Comparison of ENCODE assay signal across 8 mouse cellular contexts in the genomic region with DNA sequence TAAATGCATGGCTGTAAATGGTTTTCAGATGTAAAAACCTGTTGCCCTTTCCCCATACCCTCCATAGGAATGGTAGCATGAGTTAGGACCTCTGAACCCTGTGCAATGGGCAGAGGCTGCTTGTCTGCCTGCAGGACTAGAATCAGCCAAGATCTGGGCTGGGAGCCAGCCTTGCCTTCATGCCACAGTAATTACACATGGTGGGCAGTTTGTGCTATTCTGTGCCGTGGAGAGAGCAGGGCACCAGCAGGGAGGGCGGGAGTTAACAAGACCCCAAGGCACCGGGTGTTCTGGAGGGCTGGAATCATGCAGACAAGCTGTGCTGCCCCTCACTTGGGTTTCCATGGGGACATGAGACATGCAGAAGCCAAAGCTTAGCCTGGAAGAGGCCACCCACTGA. TPM values are rescaled to one million over a fixed set of nuclear protein-coding genes. Genes with fewer than 3 reads are reported as not detected.
DNase-seq lines count a peak whose midpoint lies in the region; ATAC-seq and TF ChIP-seq lines count a peak whose summit lies in the region.

No protein-coding gene starts in this region.

- H3K9me3 ChIP-seq in kidney, embryonic 14.5 days (ENCODE audit: control insufficient read depth, low read length): no peaks in the 10 kb centered on the region
- H3K9me3 ChIP-seq in embryonic facial prominence, embryonic 10.5 days: no peaks in the 10 kb centered on the region
- no peaks in the 10 kb centered on the region for H3K9me3 ChIP-seq in intestine, postnatal 0 days (ENCODE audit: control insufficient read depth)

- H3K27ac ChIP-seq in kidney, embryonic 14.5 days (ENCODE audit: low read depth, low read length): no peak overlapping the region
- 0 out of 2 replicates have a peak overlapping the region, but pooled peaks have one; percentile 19 for H3K27ac ChIP-seq in embryonic facial prominence, embryonic 10.5 days (replicated peaks)
- no peak overlapping the region for H3K27ac ChIP-seq in intestine, postnatal 0 days (ENCODE audit: low read depth, low read length)

- 62% methylated on average over 3 of the region's 3 CpGs for WGBS in kidney, embryonic 14.5 days
- 69% methylated on average over 3 of the region's 3 CpGs for WGBS in embryonic facial prominence, embryonic 10.5 days
- 69% methylated on average over 3 of the region's 3 CpGs for WGBS in intestine, postnatal 0 days

- DNase-seq in kidney, adult 18-20 months: peak; percentile 71
- no peak for DNase-seq in embryonic facial prominence, embryonic 10.5 days (ENCODE audit: low spot score)
- DNase-seq in kidney, postnatal 14 days: peak; percentile 80
- peak; percentile 29 for DNase-seq in right cerebral cortex, adult 18-20 months
- no peak for DNase-seq in urinary bladder, postnatal 14 days (ENCODE audit: low spot score)
- no peak for DNase-seq in natural killer cell, adult 2 months (ENCODE audit: low spot score in 2 of 2)

- TF ChIP-seq CTCF in intestine, postnatal 0 days (IDR thresholded peaks at IDR 0.05; ENCODE audit: low read depth): no peak

- no peak overlapping the region for H3K4me3 ChIP-seq in kidney, embryonic 14.5 days (ENCODE audit: low read length)
- H3K4me3 ChIP-seq in embryonic facial prominence, embryonic 10.5 days: no peak overlapping the region
- no peak overlapping the region for H3K4me3 ChIP-seq in intestine, postnatal 0 days (ENCODE audit: low read depth, low read length)

- ATAC-seq in kidney, embryonic 14.5 days (ENCODE audit: low FRiP score, low TSS enrichment): no peak
- ATAC-seq in intestine, postnatal 0 days: no peak

- H3K4me1 ChIP-seq in kidney, embryonic 14.5 days (ENCODE audit: control insufficient read depth, insufficient read depth, low read length): peaks cover 13% of the 10 kb centered on the region; the same call in 1 of the 2 replicates
- H3K4me1 ChIP-seq in embryonic facial prominence, embryonic 10.5 days: peaks cover 34% of the 10 kb centered on the region
- H3K4me1 ChIP-seq in intestine, postnatal 0 days (replicated peaks; ENCODE audit: control insufficient read depth, insufficient read depth, low read length): no peaks in the 10 kb centered on the region

- no peak overlapping the region for H3K4me2 ChIP-seq in kidney, embryonic 14.5 days (replicated peaks; ENCODE audit: low read depth, low read length)
- no peak overlapping the region for H3K4me2 ChIP-seq in intestine, postnatal 0 days (replicated peaks; ENCODE audit: low read depth)

- peaks cover 5% of the 10 kb centered on the region; the same call in 1 of the 2 replicates for H3K36me3 ChIP-seq in kidney, embryonic 14.5 days (ENCODE audit: control insufficient read depth, insufficient read depth, low read length)
- H3K36me3 ChIP-seq in embryonic facial prominence, embryonic 10.5 days (replicated peaks): peaks cover 15% of the 10 kb centered on the region
- H3K36me3 ChIP-seq in intestine, postnatal 0 days (ENCODE audit: control insufficient read depth, insufficient read depth): peaks cover 13% of the 10 kb centered on the region

- H3K27me3 ChIP-seq in kidney, embryonic 14.5 days (ENCODE audit: control insufficient read depth, insufficient read depth, low read length): no peaks in the 10 kb centered on the region
- peaks cover 37% of the 10 kb centered on the region for H3K27me3 ChIP-seq in embryonic facial prominence, embryonic 10.5 days (replicated peaks; ENCODE audit: low read depth, poor library complexity, severe bottlenecking)
- no peaks in the 10 kb centered on the region for H3K27me3 ChIP-seq in intestine, postnatal 0 days (replicated peaks; ENCODE audit: control insufficient read depth, insufficient read depth, low read length)

- H3K9ac ChIP-seq in kidney, embryonic 14.5 days (ENCODE audit: low read depth, low read length): no peak overlapping the region
- no peak overlapping the region for H3K9ac ChIP-seq in intestine, postnatal 0 days (ENCODE audit: low read depth, low read length)

RNA-seq across cellular contexts. Expression of a gene that starts 30.1 kb away (rescaled TPM):
- polyA plus RNA-seq in kidney, embryonic 14.5 days (2014; fragmentation: Nextera tagmentation; extraction: Ambion mirVana): 16.1 and 20.2 TPM in 2 replicates
- 15.9 and 16.4 TPM in 2 replicates for polyA plus RNA-seq in embryonic facial prominence, embryonic 10.5 days (2016; fragmentation: Nextera tagmentation; extraction: Ambion mirVana)
- 22.8 and 22.9 TPM in 2 replicates for polyA plus RNA-seq in intestine, postnatal 0 days (2015; fragmentation: Nextera tagmentation; extraction: Ambion mirVana)

RNA-seq across cellular contexts. Expression of a gene that starts 42.4 kb away (rescaled TPM):
- polyA plus RNA-seq in kidney, embryonic 14.5 days (2014; fragmentation: Nextera tagmentation; extraction: Ambion mirVana): 1.1 and 1.2 TPM in 2 replicates
- 1.7 and 2.0 TPM in 2 replicates for polyA plus RNA-seq in embryonic facial prominence, embryonic 10.5 days (2016; fragmentation: Nextera tagmentation; extraction: Ambion mirVana)
- 0.04 and 0.07 TPM in 2 replicates for polyA plus RNA-seq in intestine, postnatal 0 days (2015; fragmentation: Nextera tagmentation; extraction: Ambion mirVana)

Comparison
In these comparisons a context has a peak if more than half of its experiments do, and no peak if none do; other contexts are left out.
1. DNase-seq: peak in kidney, adult 18-20 months (single experiment), kidney, postnatal 14 days (single experiment) and right cerebral cortex, adult 18-20 months (single experiment); none in embryonic facial prominence, embryonic 10.5 days (single experiment), urinary bladder, postnatal 14 days (single experiment) and natural killer cell, adult 2 months (0 of 2).